Mouse (Mus musculus): ENCODE results near the gene Notch3. TPM values are rescaled to one million over a fixed set of nuclear protein-coding genes. Genes with fewer than 3 reads are reported as not detected.

Gene Notch3
- polyA plus RNA-seq, 1 experiment from 2014 or later: 7.4 TPM

DNA sequence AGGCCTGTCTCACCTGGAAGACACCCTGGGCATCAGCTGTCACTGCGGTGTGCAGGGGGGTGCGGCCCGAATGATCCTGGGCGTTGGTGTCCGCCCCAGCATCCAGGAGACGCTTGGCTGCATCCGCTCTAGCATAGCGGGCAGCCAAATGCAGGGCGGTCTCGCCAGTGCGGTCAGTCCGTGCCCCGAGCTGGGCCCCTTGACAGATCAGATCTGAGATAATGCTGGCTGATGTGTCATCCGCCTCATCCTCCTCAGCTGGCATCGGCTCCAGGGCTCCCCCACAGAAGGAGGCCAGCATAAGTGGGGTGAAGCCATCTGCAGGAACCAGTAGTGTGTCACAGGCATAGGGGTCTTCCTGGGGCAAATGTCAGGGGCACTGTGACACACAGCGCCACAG lies 33.3 kb downstream of the Notch3 start:
- DNase-seq (ENCODE audit: low spot score) (no peak), ATAC-seq (replicated peaks; ENCODE audit: low FRiP score, low read depth) (0 out of 2 replicates have a peak, but pooled peaks have one; percentile 29)
- no peak for TF ChIP-seq CTCF (IDR thresholded peaks at IDR 0.05; ENCODE audit: low read depth)
- Histone ChIP-seq H3K27ac (no peak overlapping the region), H3K36me3 (ENCODE audit: insufficient read depth, low read length) (peaks cover 7% of the 10 kb centered on the region; the same call in 1 of the 2 replicates), H3K4me3 (replicated peaks; ENCODE audit: low read depth, low read length) (no peak overlapping the region), H3K4me1 (replicated peaks; ENCODE audit: insufficient read depth, low read length) (no peaks in the 10 kb centered on the region), H3K9me3 (replicated peaks; ENCODE audit: low read length) (no peaks in the 10 kb centered on the region), H3K9ac (ENCODE audit: low read depth, low read length) (no peak overlapping the region), H3K27me3 (ENCODE audit: insufficient read depth, low read length) (no peaks in the 10 kb centered on the region), H3K4me2 (ENCODE audit: low read length) (no peak overlapping the region)
- 63% methylated on average over 16 of the region's 16 CpGs for WGBS

DNA sequence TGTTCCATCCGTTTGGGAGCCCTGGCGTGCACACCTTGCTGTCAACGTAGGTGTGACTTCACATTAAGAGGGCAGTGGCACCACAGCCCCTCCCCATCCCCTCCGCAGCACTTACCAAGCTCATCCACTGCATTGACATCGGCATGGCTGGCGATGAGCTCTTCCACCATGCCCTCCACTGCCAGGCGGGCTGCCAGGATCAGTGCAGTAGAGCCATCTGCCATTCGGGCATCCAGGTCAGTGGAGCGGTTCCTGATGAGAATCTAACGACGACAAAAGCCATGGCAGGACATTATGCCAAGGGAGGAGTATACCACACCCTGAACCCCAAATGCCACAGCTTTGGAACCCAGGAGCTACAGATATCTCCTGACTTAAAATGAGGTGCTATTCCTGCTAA lies 34.6 kb downstream of the Notch3 start:
- Histone ChIP-seq H3K4me2 (ENCODE audit: low read length) (no peak overlapping the region), H3K9ac (ENCODE audit: low read depth, low read length) (no peak overlapping the region), H3K4me1 (replicated peaks; ENCODE audit: insufficient read depth, low read length) (no peaks in the 10 kb centered on the region), H3K9me3 (replicated peaks; ENCODE audit: low read length) (no peaks in the 10 kb centered on the region), H3K4me3 (replicated peaks; ENCODE audit: low read depth, low read length) (no peak overlapping the region), H3K27me3 (ENCODE audit: insufficient read depth, low read length) (no peaks in the 10 kb centered on the region), H3K36me3 (ENCODE audit: insufficient read depth, low read length) (peaks cover 7% of the 10 kb centered on the region; the same call in 1 of the 2 replicates), H3K27ac (no peak overlapping the region)
- ATAC-seq (replicated peaks; ENCODE audit: low FRiP score, low read depth) (no peak), DNase-seq (ENCODE audit: low spot score) (no peak)
- no peak for TF ChIP-seq CTCF (IDR thresholded peaks at IDR 0.05; ENCODE audit: low read depth)
- 91% methylated on average over 11 of the region's 11 CpGs for WGBS

DNA sequence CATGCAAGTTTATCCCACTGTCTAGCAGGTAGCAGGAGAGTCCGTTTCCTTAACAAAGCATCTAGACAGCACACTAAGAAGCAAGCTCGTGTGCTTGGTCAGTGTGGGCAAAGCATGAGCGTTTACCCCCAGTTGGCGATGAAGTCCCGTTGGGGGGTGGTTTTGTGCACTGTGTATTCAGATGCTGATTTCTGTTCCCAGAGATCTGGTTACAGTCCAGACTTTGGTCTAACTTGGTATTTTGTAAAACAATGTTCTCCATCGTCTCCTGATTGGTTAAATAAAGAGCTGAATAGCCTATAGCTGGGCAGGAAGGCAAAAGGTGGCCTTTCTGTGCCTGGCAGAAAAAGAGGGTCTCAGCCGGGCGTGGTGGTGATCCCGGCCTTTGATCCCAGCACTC lies 36.1 kb downstream of the Notch3 start:
- peaks cover 7% of the 10 kb centered on the region; the same call in 1 of the 2 replicates for H3K36me3 ChIP-seq (ENCODE audit: insufficient read depth, low read length)
- no peak for TF ChIP-seq CTCF (IDR thresholded peaks at IDR 0.05; ENCODE audit: low read depth)
- no peak overlapping the region for H3K9ac ChIP-seq (ENCODE audit: low read depth, low read length)
- H3K9me3 ChIP-seq (replicated peaks; ENCODE audit: low read length): no peaks in the 10 kb centered on the region
- ATAC-seq (replicated peaks; ENCODE audit: low FRiP score, low read depth) (no peak), DNase-seq (ENCODE audit: low spot score) (no peak)
- no peaks in the 10 kb centered on the region for H3K4me1 ChIP-seq (replicated peaks; ENCODE audit: insufficient read depth, low read length)
- H3K27me3 ChIP-seq (ENCODE audit: insufficient read depth, low read length): no peaks in the 10 kb centered on the region
- no peak overlapping the region for H3K27ac ChIP-seq
- WGBS: 94% methylated on average over 9 of the region's 9 CpGs
- H3K4me2 ChIP-seq (ENCODE audit: low read length): no peak overlapping the region
- no peak overlapping the region for H3K4me3 ChIP-seq (replicated peaks; ENCODE audit: low read depth, low read length)

DNA sequence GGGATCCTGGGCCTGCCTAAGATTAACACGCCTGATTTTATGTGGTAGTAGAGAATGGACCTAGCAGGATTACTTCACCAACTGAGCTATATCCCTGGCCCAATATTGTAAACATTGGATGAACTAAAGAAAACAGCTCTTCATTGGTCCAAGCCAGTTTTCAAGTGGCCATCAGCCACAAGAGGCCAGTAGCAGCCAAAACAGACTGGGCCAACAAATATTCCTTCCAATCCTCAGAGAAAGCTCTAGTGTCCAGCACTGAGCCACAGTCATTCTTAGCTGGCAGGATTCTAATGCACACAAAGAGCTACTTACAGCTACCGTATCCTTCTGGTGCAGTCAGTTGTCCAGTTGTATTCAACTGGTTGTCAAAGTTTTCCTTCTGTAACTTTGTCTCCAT lies 39.5 kb downstream of the Notch3 start:
- DNase-seq (ENCODE audit: low spot score) (no peak), ATAC-seq (replicated peaks; ENCODE audit: low FRiP score, low read depth) (no peak)
- Histone ChIP-seq H3K9me3 (replicated peaks; ENCODE audit: low read length) (no peaks in the 10 kb centered on the region), H3K4me3 (replicated peaks; ENCODE audit: low read depth, low read length) (no peak overlapping the region), H3K4me1 (replicated peaks; ENCODE audit: insufficient read depth, low read length) (no peaks in the 10 kb centered on the region), H3K27me3 (ENCODE audit: insufficient read depth, low read length) (no peaks in the 10 kb centered on the region), H3K4me2 (ENCODE audit: low read length) (no peak overlapping the region), H3K36me3 (ENCODE audit: insufficient read depth, low read length) (peaks cover 12% of the 10 kb centered on the region; the same call in 1 of the 2 replicates), H3K9ac (ENCODE audit: low read depth, low read length) (no peak overlapping the region), H3K27ac (no peak overlapping the region)
- no peak for TF ChIP-seq CTCF (IDR thresholded peaks at IDR 0.05; ENCODE audit: low read depth)
- WGBS: 92% methylated on average over 2 of the region's 2 CpGs

DNA sequence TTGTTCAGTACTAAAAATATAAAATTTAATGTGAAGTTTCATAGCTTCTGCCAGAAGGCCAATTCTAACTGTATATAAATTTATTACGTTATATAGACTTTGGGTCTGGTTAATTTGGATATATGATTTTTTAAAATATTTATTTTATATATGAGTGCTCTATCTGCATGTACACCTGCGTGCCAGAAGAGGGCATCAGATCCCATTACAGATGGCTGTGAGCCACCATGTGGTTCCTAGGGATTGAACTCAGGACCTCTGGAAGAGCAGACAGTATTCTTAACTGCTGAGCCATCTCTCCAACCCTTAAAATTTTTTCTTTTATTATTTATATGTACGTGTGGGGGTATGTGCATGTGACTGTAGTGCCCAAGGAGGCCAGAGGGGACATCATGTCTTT lies 41.2 kb downstream of the Notch3 start:
- no peaks in the 10 kb centered on the region; the same call in 1 of the 2 replicates for H3K4me1 ChIP-seq (replicated peaks; ENCODE audit: insufficient read depth, low read length)
- WGBS: 86% methylated on average over 3 of the region's 3 CpGs
- no peak overlapping the region for H3K27ac ChIP-seq
- DNase-seq (ENCODE audit: low spot score) (no peak), ATAC-seq (replicated peaks; ENCODE audit: low FRiP score, low read depth) (no peak)
- TF ChIP-seq CTCF (IDR thresholded peaks at IDR 0.05; ENCODE audit: low read depth): peak; percentile 46
- peaks cover 11% of the 10 kb centered on the region; the same call in 1 of the 2 replicates for H3K36me3 ChIP-seq (ENCODE audit: insufficient read depth, low read length)
- no peaks in the 10 kb centered on the region for H3K9me3 ChIP-seq (replicated peaks; ENCODE audit: low read length)
- H3K4me3 ChIP-seq (replicated peaks; ENCODE audit: low read depth, low read length): no peak overlapping the region
- H3K9ac ChIP-seq (ENCODE audit: low read depth, low read length): no peak overlapping the region
- H3K27me3 ChIP-seq (ENCODE audit: insufficient read depth, low read length): no peaks in the 10 kb centered on the region
- no peak overlapping the region for H3K4me2 ChIP-seq (ENCODE audit: low read length)

DNA sequence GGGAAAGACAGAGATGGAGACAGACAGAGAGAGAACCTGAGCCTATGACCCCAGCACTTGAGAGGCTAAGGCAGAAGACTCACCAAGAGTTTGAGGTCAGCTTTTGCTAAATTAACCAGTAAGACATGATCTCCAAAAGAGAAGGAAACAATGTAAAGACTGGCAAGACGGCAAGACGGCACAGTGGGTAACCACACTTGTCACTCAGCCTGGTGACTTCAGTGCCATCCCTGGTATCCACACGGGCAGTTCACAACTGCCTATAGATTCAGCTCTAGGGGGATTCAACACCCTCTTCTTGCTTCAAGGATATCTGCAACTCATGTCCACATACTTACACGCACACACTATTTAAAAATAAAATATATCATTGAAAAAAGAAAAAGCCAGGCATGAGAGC lies 43.1 kb downstream of the Notch3 start:
- DNase-seq (ENCODE audit: low spot score): no peak
- Histone ChIP-seq H3K9me3 (replicated peaks; ENCODE audit: low read length) (no peaks in the 10 kb centered on the region), H3K4me1 (replicated peaks; ENCODE audit: insufficient read depth, low read length) (peaks cover under 1% of the 10 kb centered on the region; the same call in 1 of the 2 replicates), H3K9ac (ENCODE audit: low read depth, low read length) (no peak overlapping the region), H3K27me3 (ENCODE audit: insufficient read depth, low read length) (no peaks in the 10 kb centered on the region), H3K4me2 (ENCODE audit: low read length) (no peak overlapping the region), H3K4me3 (replicated peaks; ENCODE audit: low read depth, low read length) (no peak overlapping the region), H3K36me3 (ENCODE audit: insufficient read depth, low read length) (peaks cover 9% of the 10 kb centered on the region; the same call in 1 of the 2 replicates), H3K27ac (no peak overlapping the region)
- ATAC-seq (replicated peaks; ENCODE audit: low FRiP score, low read depth): no peak
- TF ChIP-seq CTCF (IDR thresholded peaks at IDR 0.05; ENCODE audit: low read depth): no peak
- WGBS: 95% methylated on average over 4 of the region's 4 CpGs

DNA sequence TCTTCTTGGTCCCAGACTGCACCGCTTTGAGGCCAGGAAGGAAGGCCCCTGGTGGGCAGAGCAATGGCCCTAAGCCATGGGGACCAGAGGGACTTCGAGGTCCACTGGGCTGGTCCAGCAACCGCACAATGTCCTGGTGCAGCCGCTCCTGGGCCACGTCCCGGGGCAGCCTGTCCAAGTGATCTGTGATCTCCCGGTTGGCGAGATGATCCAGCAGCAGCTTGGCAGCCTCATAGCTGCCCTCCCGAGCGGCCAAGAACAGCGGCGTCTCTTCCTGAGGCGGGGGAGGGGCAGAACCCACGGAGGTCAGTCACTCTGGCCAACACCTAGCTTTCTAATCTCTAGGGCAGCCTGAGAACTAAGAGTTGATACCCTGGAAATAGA lies 44.1 kb downstream of the Notch3 start:
- H3K36me3 ChIP-seq (ENCODE audit: insufficient read depth, low read length): peaks cover 9% of the 10 kb centered on the region; the same call in 1 of the 2 replicates
- H3K27me3 ChIP-seq (ENCODE audit: insufficient read depth, low read length): no peaks in the 10 kb centered on the region
- no peak overlapping the region for H3K4me2 ChIP-seq (ENCODE audit: low read length)
- H3K27ac ChIP-seq: no peak overlapping the region; the same call in 1 of the 2 replicates
- H3K9ac ChIP-seq (ENCODE audit: low read depth, low read length): no peak overlapping the region
- H3K9me3 ChIP-seq (replicated peaks; ENCODE audit: low read length): no peaks in the 10 kb centered on the region
- peaks cover 7% of the 10 kb centered on the region; the same call in 1 of the 2 replicates for H3K4me1 ChIP-seq (replicated peaks; ENCODE audit: insufficient read depth, low read length)
- ATAC-seq (replicated peaks; ENCODE audit: low FRiP score, low read depth) (no peak), DNase-seq (ENCODE audit: low spot score) (no peak)
- no peak overlapping the region for H3K4me3 ChIP-seq (replicated peaks; ENCODE audit: low read depth, low read length)
- 63% methylated on average over 14 of the region's 14 CpGs for WGBS
- TF ChIP-seq CTCF (IDR thresholded peaks at IDR 0.05; ENCODE audit: low read depth): no peak
